Mouse (Mus musculus): ENCODE data around the gene Adsl. TPM values are rescaled to one million over a fixed set of nuclear protein-coding genes. Genes with fewer than 3 reads are reported as not detected.

Adsl gene
- polyA plus RNA-seq, 1 experiment from 2014 or later: 177 TPM

DNA sequence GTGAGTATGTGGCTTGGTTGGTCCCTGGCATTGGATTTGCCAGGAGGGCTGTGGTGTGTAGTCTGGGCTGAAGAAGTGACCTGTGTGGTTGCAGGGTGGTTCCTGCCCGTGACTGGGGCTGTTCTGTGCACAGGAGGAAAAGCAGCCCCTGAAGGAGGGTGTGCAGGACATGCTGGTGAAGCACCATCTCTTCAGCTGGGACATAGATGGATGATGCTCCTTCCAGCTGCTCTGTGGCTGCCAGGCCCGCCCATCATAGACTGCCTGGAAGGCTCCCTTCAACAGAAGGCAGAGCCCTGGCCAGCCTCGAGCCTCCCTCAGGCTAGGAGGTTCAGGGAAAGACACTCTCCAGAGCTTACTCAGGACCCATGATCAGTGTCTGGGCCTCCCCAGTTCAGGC is 63.2 kb downstream of the Adsl start:
- Histone ChIP-seq H3K9me3 (no peaks in the 10 kb centered on the region), H3K4me2 (no peak overlapping the region), H3K27ac (no peak overlapping the region), H3K4me1 (no peaks in the 10 kb centered on the region), H3K36me3 (peaks cover 83% of the 10 kb centered on the region), H3K9ac (no peak overlapping the region), H3K27me3 (no peaks in the 10 kb centered on the region), H3K4me3 (no peak overlapping the region)
- WGBS: 69% methylated on average over 3 of the region's 3 CpGs
- ATAC-seq (ENCODE audit: insufficient number of reproducible peaks, insufficient read depth, low FRiP score, low TSS enrichment, low read depth): no peak

DNA sequence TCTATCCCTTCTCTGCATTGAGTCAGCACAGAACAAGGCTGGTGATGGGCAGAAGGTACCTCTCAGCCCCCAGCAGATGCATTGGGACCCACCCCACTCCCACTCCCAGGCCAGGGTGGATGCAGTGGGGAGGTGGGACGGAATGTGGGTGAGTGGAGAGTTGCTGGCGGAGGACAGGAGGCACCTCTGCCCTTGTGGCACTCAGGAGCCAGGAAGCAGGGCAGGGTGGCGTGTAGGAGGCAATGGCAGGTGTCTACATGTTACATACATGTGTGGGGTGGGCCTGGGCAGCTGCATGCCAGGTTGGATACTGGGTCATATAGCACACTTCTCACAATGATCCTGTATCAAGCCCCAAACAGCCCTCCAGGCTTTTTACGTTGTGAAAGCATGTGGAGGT is 64.1 kb downstream of the Adsl start:
- peaks cover 89% of the 10 kb centered on the region for H3K36me3 ChIP-seq
- H3K4me2 ChIP-seq: no peak overlapping the region
- no peaks in the 10 kb centered on the region for H3K9me3 ChIP-seq
- WGBS: 86% methylated on average over 4 of the region's 4 CpGs
- no peak overlapping the region for H3K4me3 ChIP-seq
- no peaks in the 10 kb centered on the region for H3K4me1 ChIP-seq
- no peak for ATAC-seq (ENCODE audit: insufficient number of reproducible peaks, insufficient read depth, low FRiP score, low TSS enrichment, low read depth)
- H3K27me3 ChIP-seq: no peaks in the 10 kb centered on the region
- no peak overlapping the region for H3K9ac ChIP-seq
- no peak overlapping the region for H3K27ac ChIP-seq

DNA sequence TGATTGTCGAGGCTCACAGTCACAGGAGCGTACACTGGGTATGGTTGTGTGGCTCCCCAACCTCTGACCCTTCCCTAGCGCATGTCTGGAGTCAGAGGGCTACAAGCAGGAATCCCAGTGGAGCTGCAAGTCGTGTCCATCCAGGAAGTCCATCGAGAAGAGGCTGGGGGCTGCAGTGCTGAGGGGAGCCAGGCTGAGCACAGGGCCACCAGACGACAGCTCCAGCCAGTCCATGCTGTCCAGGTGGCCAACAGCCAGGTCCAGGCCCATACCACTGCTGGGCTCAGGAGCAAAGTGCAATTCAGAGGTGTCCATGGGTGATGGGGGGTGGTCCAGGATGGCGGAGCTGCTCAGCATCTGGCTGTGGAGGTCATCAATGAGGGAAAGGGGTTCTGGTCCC is 64.9 kb downstream of the Adsl start:
- H3K27me3 ChIP-seq: no peaks in the 10 kb centered on the region
- no peak overlapping the region for H3K4me3 ChIP-seq
- no peaks in the 10 kb centered on the region for H3K9me3 ChIP-seq
- H3K4me2 ChIP-seq: no peak overlapping the region
- no peaks in the 10 kb centered on the region for H3K4me1 ChIP-seq
- no peak overlapping the region for H3K9ac ChIP-seq
- ATAC-seq (ENCODE audit: insufficient number of reproducible peaks, insufficient read depth, low FRiP score, low TSS enrichment, low read depth): no peak
- WGBS: 73% methylated on average over 7 of the region's 7 CpGs
- H3K36me3 ChIP-seq: peaks cover 93% of the 10 kb centered on the region
- no peak overlapping the region for H3K27ac ChIP-seq

DNA sequence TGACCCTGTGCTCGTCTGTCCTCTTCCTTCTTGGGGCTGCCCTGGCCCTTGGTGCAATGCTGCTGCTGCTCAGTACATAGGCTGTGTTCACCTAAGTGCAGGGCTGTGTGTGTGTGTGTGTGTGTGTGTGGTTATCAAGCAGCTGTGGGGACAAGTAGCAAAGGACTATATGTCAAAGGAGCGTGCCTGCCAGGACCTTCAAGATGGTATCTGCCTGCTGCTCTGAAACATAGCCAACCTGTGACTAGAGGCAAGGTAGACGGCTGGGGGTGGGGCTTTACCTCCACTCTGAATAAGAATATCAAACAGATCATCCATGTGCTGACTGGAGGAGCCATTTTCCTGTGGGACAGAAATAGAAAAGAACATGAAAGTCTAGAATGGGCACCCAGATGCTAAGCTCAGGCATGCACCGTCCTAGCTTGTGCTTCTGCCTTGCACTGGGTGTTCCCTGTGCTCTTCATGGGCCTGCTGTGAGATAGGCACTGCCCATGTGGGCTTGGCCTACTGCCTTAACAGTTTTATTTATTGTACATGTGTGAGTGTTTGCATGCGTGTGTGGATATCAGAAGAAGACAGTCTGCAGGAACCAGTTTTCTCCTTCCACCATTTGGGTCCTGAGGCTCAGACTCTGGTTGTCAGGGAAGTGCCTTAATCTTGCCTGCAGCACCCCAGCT is 66.9 kb downstream of the Adsl start:
- Histone ChIP-seq H3K9ac (no peak overlapping the region), H3K9me3 (no peaks in the 10 kb centered on the region), H3K36me3 (peaks cover 95% of the 10 kb centered on the region), H3K4me1 (no peaks in the 10 kb centered on the region), H3K27ac (no peak overlapping the region), H3K4me2 (no peak overlapping the region), H3K27me3 (no peaks in the 10 kb centered on the region), H3K4me3 (no peak overlapping the region)
- ATAC-seq (ENCODE audit: insufficient number of reproducible peaks, insufficient read depth, low FRiP score, low TSS enrichment, low read depth): no peak
- 82% methylated on average over 5 of the region's 5 CpGs for WGBS

DNA sequence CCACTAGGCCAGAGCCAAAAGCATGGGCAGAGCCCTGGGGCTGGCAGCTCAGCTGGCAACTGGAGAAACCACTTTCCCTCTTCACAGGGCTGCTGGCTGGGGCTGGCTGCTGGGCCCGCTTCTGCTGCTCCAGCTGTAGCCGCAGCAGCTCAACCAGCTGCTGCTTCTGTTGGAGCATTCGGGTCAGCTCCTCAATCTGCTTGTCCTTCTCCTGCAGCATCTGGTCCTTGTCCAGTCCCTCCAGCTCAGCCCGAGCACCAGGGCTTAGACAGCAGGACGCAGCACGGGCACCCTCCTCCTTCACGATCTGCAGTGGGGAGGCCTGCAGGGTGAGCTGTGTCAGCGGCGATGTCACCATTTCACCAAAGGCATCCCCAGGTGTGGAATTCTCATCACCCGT is 68.2 kb downstream of the Adsl start:
- H3K4me1 ChIP-seq: no peaks in the 10 kb centered on the region
- H3K27me3 ChIP-seq: no peaks in the 10 kb centered on the region
- no peak for ATAC-seq (ENCODE audit: insufficient number of reproducible peaks, insufficient read depth, low FRiP score, low TSS enrichment, low read depth)
- WGBS: 92% methylated on average over 10 of the region's 10 CpGs
- no peaks in the 10 kb centered on the region for H3K9me3 ChIP-seq
- H3K36me3 ChIP-seq: peaks cover 91% of the 10 kb centered on the region
- no peak overlapping the region for H3K9ac ChIP-seq
- no peak overlapping the region for H3K4me2 ChIP-seq
- no peak overlapping the region for H3K27ac ChIP-seq
- no peak overlapping the region for H3K4me3 ChIP-seq

DNA sequence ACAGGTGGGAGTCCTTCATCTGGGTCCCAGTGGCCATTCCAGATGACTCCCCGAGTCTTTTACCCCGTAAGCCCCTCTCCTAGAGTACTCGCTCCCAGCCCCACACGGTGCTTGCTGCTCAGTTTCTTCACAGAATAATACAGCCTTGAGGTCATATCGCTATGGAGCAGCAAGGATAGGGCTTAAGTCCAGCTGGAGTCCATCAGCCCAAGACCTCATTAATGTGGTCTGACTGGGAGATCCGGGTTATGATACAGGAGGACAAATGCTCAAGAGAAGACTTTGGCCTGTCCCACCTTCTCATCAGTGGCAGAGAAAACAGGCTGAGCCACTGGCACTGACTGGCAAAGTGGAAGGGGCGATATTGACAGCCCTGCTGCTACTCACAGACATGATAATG is 69.0 kb downstream of the Adsl start:
- no peak overlapping the region for H3K9ac ChIP-seq
- H3K27me3 ChIP-seq: no peaks in the 10 kb centered on the region
- H3K4me3 ChIP-seq: no peak overlapping the region
- H3K4me1 ChIP-seq: no peaks in the 10 kb centered on the region
- H3K27ac ChIP-seq: no peak overlapping the region
- peaks cover 90% of the 10 kb centered on the region for H3K36me3 ChIP-seq
- 89% methylated on average over 7 of the region's 7 CpGs for WGBS
- no peaks in the 10 kb centered on the region for H3K9me3 ChIP-seq
- H3K4me2 ChIP-seq: no peak overlapping the region
- no peak for ATAC-seq (ENCODE audit: insufficient number of reproducible peaks, insufficient read depth, low FRiP score, low TSS enrichment, low read depth)

Small RNA genes within 50 kb of the gene (microRNA-seq; reads per million reads assigned to microRNA genes)
- 9.8 reads per million, percentile 28 among the genes with 10 or more reads in this experiment for gene Mir5113

Other genes with a start within 250 kb of the Adsl start
- gene Tnrc6b, start 237.2 kb upstream of the Adsl start, polyA plus RNA-seq (2015; fragmentation: Nextera tagmentation; extraction: Ambion mirVana): 30.4 and 35.6 TPM in 2 replicates
- 25.9 and 26.3 TPM in 2 replicates for gene Sgsm3, start 29.3 kb downstream of the Adsl start, polyA plus RNA-seq (2015; fragmentation: Nextera tagmentation; extraction: Ambion mirVana)
- gene Mrtfa, start 242.3 kb downstream of the Adsl start, polyA plus RNA-seq (2015; fragmentation: Nextera tagmentation; extraction: Ambion mirVana): 26.5 and 29.6 TPM in 2 replicates